Mouse (Mus musculus): ENCODE measurements around the gene Nrp2. TPM values are rescaled to one million over a fixed set of nuclear protein-coding genes. Genes with fewer than 3 reads are reported as not detected.

The Nrp2 gene
- polyA plus RNA-seq, 1 experiment = 43.2 TPM

DNA sequence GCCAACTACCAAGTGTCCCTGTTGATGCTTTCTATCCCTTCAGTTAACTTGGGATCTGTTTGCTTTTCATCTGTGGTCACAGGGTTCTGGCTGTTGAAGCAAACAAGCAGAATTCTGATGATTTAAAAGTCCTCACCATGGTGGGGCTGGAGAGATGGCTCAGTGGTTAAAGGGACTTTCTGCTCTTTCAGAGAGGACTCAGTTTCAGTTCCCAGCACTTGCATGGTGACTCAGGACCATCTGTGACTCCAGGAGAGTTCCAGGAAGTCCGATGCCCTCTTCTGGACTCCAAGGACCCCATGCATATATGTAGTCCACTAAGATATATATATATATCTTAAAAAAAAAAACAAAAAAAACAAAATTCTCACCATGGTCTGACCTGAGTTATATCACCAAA lies 11.9 kb downstream of the Nrp2 start:
- Histone ChIP-seq H3K27ac (replicated peaks; ENCODE audit: low read depth, low read length) (peak overlapping the region; percentile 19; the same call in 1 of the 2 replicates), H3K4me1 (ENCODE audit: control insufficient read depth, insufficient read depth, insufficient read length, low read length) (peaks cover 58% of the 10 kb centered on the region), H3K4me3 (ENCODE audit: insufficient read depth, low read depth, low read length) (no peak overlapping the region)

DNA sequence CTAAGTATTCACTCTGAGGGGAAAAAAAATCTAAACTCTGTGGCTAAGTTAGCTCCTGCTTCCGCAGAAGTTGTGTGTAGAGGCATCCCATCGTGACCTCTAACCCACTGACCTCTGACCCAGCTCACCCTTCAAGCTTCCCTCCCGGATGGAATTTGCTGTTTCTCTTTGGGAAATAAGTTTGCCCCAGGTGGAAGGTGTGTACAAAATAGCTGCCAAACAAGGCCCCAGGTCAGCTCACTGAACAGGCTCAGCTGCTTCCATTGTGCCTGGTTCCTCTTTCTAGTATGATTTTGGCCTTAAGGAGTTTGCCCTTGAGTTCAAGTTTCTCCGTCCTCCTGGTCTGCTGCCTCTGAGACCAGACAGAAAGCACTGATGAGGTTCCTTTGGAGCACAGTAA lies 12.6 kb downstream of the Nrp2 start:
- Histone ChIP-seq H3K27ac (replicated peaks; ENCODE audit: low read depth, low read length) (peak overlapping the region; percentile 72), H3K4me1 (ENCODE audit: control insufficient read depth, insufficient read depth, insufficient read length, low read length) (peaks cover 58% of the 10 kb centered on the region), H3K4me3 (ENCODE audit: insufficient read depth, low read depth, low read length) (no peak overlapping the region; the same call in 1 of the 2 replicates)

DNA sequence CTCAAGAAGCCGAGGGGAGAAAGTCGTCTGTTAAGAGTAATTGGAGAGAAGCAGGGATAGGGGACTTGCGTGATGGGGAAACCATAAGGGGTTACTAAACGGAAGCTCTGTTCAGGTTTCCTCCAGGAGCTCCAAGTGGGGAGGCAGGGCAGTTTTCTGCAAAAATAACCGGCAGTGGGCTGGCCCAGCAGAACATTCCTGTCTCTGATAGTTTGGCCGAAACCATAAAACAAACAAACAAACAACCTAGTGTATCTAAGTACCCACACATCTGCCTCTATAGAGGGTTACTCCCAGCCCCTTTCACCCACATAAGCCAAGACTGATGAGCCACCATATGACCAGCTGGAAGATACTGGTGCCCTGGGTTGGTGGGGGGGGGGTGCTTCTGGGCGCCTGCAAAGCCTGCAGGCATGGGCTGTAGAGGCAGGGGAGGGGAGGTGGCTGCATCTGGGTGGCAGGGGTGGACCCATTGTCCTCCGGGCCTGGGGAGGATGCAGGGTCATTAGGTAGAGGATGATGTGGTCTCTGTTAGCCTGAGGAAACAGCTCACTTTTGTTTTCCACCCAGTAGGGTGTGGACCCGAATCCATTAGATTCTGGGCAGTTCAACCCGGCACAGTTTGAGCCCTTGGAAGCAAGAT lies 13.9 kb downstream of the Nrp2 start:
- Histone ChIP-seq H3K27ac (replicated peaks; ENCODE audit: low read depth, low read length) (peak overlapping the region; percentile 81), H3K4me3 (ENCODE audit: insufficient read depth, low read depth, low read length) (0 out of 2 replicates have a peak overlapping the region, but pooled peaks have one; percentile 5), H3K4me1 (ENCODE audit: control insufficient read depth, insufficient read depth, insufficient read length, low read length) (peaks cover 65% of the 10 kb centered on the region)

GRCm38 (mm10) chr1:62717552-62718236 lies 14.6 kb downstream of the Nrp2 start:
- H3K4me3 ChIP-seq (ENCODE audit: insufficient read depth, low read depth, low read length) = peak overlapping the region; percentile 19; the same call in 1 of the 2 replicates
- H3K4me1 ChIP-seq (ENCODE audit: control insufficient read depth, insufficient read depth, insufficient read length, low read length) = peaks cover 60% of the 10 kb centered on the region
- peak overlapping the region; percentile 81 for H3K27ac ChIP-seq (replicated peaks; ENCODE audit: low read depth, low read length)

- no peak overlapping the region for H3K4me3 ChIP-seq (ENCODE audit: insufficient read depth, low read depth, low read length)
- H3K27ac ChIP-seq (replicated peaks; ENCODE audit: low read depth, low read length) = peak overlapping the region; percentile 81
- H3K4me1 ChIP-seq (ENCODE audit: control insufficient read depth, insufficient read depth, insufficient read length, low read length) = peaks cover 58% of the 10 kb centered on the region
Observed at GRCm38 (mm10) chr1:62718237-62718571, 15.1 kb downstream of the Nrp2 start.

DNA sequence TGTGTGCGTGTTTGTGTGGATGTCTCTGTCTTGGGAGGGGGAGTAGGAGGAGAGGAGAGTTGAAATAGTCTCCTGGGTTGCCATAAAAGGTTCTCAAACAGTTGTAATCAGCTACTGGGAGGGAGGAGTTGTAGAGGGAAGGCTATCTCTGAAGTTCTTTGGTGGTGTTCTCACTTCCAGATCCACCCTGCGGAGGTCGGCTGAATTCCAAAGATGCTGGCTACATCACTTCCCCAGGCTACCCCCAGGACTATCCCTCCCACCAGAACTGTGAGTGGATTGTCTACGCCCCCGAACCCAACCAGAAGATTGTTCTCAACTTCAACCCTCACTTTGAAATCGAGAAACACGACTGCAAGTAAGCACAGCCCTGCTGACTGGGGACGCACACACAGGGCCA lies 15.7 kb downstream of the Nrp2 start:
- Histone ChIP-seq H3K27ac (replicated peaks; ENCODE audit: low read depth, low read length) (peak overlapping the region; percentile 81), H3K4me1 (ENCODE audit: control insufficient read depth, insufficient read depth, insufficient read length, low read length) (peaks cover 58% of the 10 kb centered on the region), H3K4me3 (ENCODE audit: insufficient read depth, low read depth, low read length) (no peak overlapping the region)

DNA sequence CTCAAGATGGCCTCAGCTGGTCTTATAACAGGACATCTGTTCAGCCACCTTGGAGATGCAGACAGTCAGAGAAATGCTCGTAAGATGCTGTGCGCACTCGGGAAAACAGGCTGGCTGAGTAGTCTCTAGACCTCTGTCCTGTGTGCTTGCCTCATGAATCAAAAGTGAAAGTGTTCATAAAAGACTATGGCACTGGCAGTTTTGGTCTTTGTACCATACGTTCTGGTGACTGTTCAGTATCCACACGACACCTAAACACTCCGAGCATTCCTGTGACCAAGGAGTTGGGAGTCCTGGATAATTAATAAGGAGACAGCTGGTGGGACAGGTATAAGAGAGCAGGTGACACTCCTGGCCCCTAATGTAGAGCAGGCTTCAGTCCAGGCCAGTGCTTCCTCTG lies 16.7 kb downstream of the Nrp2 start:
- peak overlapping the region; percentile 81 for H3K27ac ChIP-seq (replicated peaks; ENCODE audit: low read depth, low read length)

DNA sequence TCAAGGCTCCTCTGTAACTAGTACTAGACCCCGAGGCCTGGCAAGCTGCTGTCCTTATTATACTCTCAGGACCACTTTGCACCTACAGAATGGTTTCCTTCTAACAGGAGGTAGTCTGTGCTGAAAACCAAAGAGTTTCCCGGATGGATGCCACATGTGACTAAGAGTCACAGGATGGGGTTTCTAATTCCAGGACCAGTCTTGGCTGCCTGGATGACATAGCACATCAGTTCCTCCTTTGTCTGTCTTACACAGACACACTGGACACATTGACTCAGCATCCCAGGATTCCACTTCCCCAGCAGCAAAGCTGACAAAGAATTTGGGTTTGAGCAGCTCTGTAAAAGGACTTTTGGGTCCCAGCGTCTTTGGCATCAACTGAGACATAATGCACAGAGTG lies 17.1 kb downstream of the Nrp2 start:
- peak overlapping the region; percentile 81 for H3K27ac ChIP-seq (replicated peaks; ENCODE audit: low read depth, low read length)
- peaks cover 60% of the 10 kb centered on the region for H3K4me1 ChIP-seq (ENCODE audit: control insufficient read depth, insufficient read depth, insufficient read length, low read length)
- peak overlapping the region; percentile 9; the same call in 1 of the 2 replicates for H3K4me3 ChIP-seq (ENCODE audit: insufficient read depth, low read depth, low read length)

More for the DNA sequence above, 16.7 kb downstream of the Nrp2 start:
- H3K4me1 ChIP-seq (ENCODE audit: control insufficient read depth, insufficient read depth, insufficient read length, low read length) = peaks cover 62% of the 10 kb centered on the region
- peak overlapping the region; percentile 9; the same call in 1 of the 2 replicates for H3K4me3 ChIP-seq (ENCODE audit: insufficient read depth, low read depth, low read length)

- Histone ChIP-seq H3K4me3 (ENCODE audit: insufficient read depth, low read depth, low read length) (peak overlapping the region; percentile 3; the same call in 1 of the 2 replicates), H3K4me1 (ENCODE audit: control insufficient read depth, insufficient read depth, insufficient read length, low read length) (peaks cover 60% of the 10 kb centered on the region), H3K27ac (replicated peaks; ENCODE audit: low read depth, low read length) (peak overlapping the region; percentile 81)
Observed at GRCm38 (mm10) chr1:62720727-62721705, 17.9 kb downstream of the Nrp2 start.

DNA sequence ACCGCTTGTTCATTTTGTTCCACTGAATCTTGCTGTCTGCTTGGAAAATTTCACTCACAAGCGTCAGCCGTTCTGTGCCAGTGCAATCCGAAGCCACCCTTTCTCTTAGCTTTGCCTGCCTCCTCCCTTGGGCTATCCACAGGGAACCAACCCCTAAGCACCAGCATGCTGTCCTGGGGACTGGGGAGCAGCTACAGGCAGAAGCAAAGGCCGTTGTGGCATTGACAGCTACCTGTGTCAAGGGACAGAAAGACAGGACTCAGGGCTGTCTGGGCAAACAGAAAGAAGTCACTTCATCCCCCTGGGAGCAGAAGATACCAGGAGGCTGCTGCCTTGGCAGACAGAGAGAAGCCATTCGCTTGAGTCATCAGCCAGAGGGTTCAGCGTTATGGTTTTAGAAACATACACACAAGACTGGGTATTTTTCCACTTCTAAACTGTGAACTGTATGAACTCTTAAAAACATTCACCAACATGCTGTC lies 18.7 kb downstream of the Nrp2 start:
- Histone ChIP-seq H3K27ac (replicated peaks; ENCODE audit: low read depth, low read length) (peak overlapping the region; percentile 81), H3K4me1 (ENCODE audit: control insufficient read depth, insufficient read depth, insufficient read length, low read length) (peaks cover 65% of the 10 kb centered on the region), H3K4me3 (ENCODE audit: insufficient read depth, low read depth, low read length) (no peak overlapping the region)

GRCm38 (mm10) chr1:62722526-62722925 lies 19.4 kb downstream of the Nrp2 start:
- H3K4me3 ChIP-seq (ENCODE audit: insufficient read depth, low read depth, low read length) = no peak overlapping the region
- peaks cover 66% of the 10 kb centered on the region for H3K4me1 ChIP-seq (ENCODE audit: control insufficient read depth, insufficient read depth, insufficient read length, low read length)
- peak overlapping the region; percentile 6; the same call in 1 of the 2 replicates for H3K27ac ChIP-seq (replicated peaks; ENCODE audit: low read depth, low read length)

DNA sequence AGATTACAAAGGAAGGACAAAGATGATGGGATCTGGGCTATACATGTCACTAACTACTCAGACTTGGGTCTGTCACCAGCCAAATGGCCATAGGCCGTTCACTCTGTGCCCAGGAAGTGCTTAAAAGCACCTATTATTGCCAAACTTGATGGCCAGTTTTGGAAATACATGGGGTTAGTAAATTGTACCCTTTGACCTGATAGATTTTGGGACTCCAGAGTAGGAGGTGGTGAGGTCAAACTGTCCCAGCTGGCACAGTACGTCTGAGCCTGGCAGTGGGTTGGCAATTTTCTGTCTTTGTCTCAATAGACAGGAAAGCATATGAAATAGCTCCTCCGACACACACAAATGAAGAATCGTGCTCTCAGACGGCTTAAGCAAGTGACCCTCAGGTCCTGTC lies 20.8 kb downstream of the Nrp2 start:
- Histone ChIP-seq H3K27ac (replicated peaks; ENCODE audit: low read depth, low read length) (peak overlapping the region; percentile 97), H3K4me3 (ENCODE audit: insufficient read depth, low read depth, low read length) (0 out of 2 replicates have a peak overlapping the region, but pooled peaks have one; percentile 5), H3K4me1 (ENCODE audit: control insufficient read depth, insufficient read depth, insufficient read length, low read length) (peaks cover 68% of the 10 kb centered on the region)

- Histone ChIP-seq H3K4me1 (ENCODE audit: control insufficient read depth, insufficient read depth, insufficient read length, low read length) (peaks cover 66% of the 10 kb centered on the region), H3K27ac (replicated peaks; ENCODE audit: low read depth, low read length) (peak overlapping the region; percentile 97), H3K4me3 (ENCODE audit: insufficient read depth, low read depth, low read length) (peak overlapping the region; percentile 10)
Observed at GRCm38 (mm10) chr1:62724461-62725021, 21.5 kb downstream of the Nrp2 start.

DNA sequence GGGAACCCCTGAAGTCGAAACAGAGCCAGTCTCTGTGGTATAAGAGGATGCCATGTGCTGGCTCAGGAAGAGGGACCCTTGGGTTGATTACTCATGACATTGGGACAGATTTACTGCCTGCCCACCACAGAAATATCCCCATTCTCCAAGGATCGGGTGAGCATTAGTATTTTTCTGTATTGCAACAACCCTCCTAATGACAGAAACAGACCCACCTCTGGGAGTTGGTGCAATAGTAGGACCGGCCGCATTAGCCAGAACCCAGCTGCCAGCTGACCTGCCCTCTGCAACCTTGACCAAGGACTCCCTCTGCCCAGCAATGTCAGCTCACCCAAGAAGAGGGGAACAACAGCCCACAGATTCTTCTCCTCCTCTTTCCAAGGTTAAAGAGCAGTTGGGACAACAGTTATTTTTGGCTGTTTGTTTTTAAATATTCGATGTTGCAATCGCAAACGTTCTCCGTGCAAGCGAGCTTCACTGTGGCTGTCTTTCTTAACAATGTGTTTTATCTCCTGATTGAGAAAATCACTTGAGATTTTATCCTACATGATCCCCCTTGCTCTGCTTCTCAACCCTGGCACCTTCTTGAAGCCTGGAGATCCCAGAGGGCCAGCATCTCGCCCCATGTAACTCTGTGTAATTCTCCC lies 22.1 kb downstream of the Nrp2 start:
- peak overlapping the region; percentile 10; the same call in 1 of the 2 replicates for H3K4me3 ChIP-seq (ENCODE audit: insufficient read depth, low read depth, low read length)

More for the DNA sequence above, 22.1 kb downstream of the Nrp2 start:
- peak overlapping the region; percentile 97 for H3K27ac ChIP-seq (replicated peaks; ENCODE audit: low read depth, low read length)
- peaks cover 65% of the 10 kb centered on the region for H3K4me1 ChIP-seq (ENCODE audit: control insufficient read depth, insufficient read depth, insufficient read length, low read length)

Measured in brown adipose tissue, adult 24 weeks (tissue).